In genomic region chr3:86317636-86318035, GRCm38 (mm10) we compare ENCODE assay signal across 21 mouse cellular contexts.
"Had no signal": no experiment of that assay in that cellular context is flagged by ENCODE, and none has a peak within 500 bp of the region (broad histone marks: within the 10 kb centered on the region; RNA-seq: fewer than 3 reads in every experiment).

No protein-coding gene starts in this region.

- H3K4me3 ChIP-seq: kidney, embryonic 15.5 days; limb, embryonic 12.5 days; limb, embryonic 15.5 days; midbrain, embryonic 12.5 days; midbrain, embryonic 15.5 days; neural tube, embryonic 12.5 days; neural tube, embryonic 15.5 days; stomach, embryonic 15.5 days had no signal

- H3K27ac ChIP-seq: kidney, embryonic 15.5 days; limb, embryonic 12.5 days; limb, embryonic 15.5 days; liver, embryonic 14.5 days; midbrain, embryonic 12.5 days; midbrain, embryonic 15.5 days; neural tube, embryonic 12.5 days; neural tube, embryonic 15.5 days; stomach, embryonic 15.5 days had no signal

- DNase-seq: kidney, adult 11 months; kidney, adult 8-10 months; kidney, postnatal 10 days; kidney, postnatal 4 days; left cerebral cortex, postnatal 4 days; liver, postnatal 0 days; lung, embryonic 14.5 days; right cerebral cortex, adult 18-20 months; right cerebral cortex, postnatal 14 days; right cerebral cortex, postnatal 4 days; thymus, postnatal 36 days had no signal

- ATAC-seq: liver, postnatal 0 days; lung, postnatal 0 days; midbrain, embryonic 15.5 days had no signal

- H3K4me1 ChIP-seq: kidney, embryonic 15.5 days; limb, embryonic 15.5 days; midbrain, embryonic 12.5 days; midbrain, embryonic 15.5 days; neural tube, embryonic 12.5 days; neural tube, embryonic 15.5 days; stomach, embryonic 15.5 days had no signal

- H3K9me3 ChIP-seq: kidney, embryonic 15.5 days; limb, embryonic 12.5 days; limb, embryonic 15.5 days; midbrain, embryonic 12.5 days; midbrain, embryonic 15.5 days; neural tube, embryonic 12.5 days; neural tube, embryonic 15.5 days; stomach, embryonic 15.5 days had no signal

- H3K36me3 ChIP-seq: kidney, embryonic 15.5 days; limb, embryonic 12.5 days; limb, embryonic 15.5 days; midbrain, embryonic 12.5 days; midbrain, embryonic 15.5 days; neural tube, embryonic 12.5 days; neural tube, embryonic 15.5 days; stomach, embryonic 15.5 days had no signal

- H3K27me3 ChIP-seq: kidney, embryonic 15.5 days; limb, embryonic 12.5 days; limb, embryonic 15.5 days; midbrain, embryonic 12.5 days; midbrain, embryonic 15.5 days; neural tube, embryonic 12.5 days; neural tube, embryonic 15.5 days; stomach, embryonic 15.5 days had no signal
